Mouse (Mus musculus) hematopoietic stem cell, adult 5-6 weeks (primary cell): ENCODE measurements around the gene Sema6c. TPM values are rescaled to one million over a fixed set of nuclear protein-coding genes. Genes with fewer than 3 reads are reported as not detected.
A peak's percentile ranks its signal among the peaks of the same experiment; 100 is the strongest.
"Not testable (repeated sequence)": the region's sequence is repeated elsewhere in the genome, so short reads cannot be mapped to it uniquely, and the experiment has no call there.

Experiments used
- ATAC-seq, 2 experiments: fragments of 125-278 bp in 1 of 2; replicated peaks in 1 of 2; 2 replicates each; pipeline ENCODE4 v1.8.0; 2016 to 2017; ENCODE audit warnings: inconsistent platforms in 2 of 2, mild to moderate bottlenecking in 2 of 2, moderate number of reproducible peaks in 2 of 2, low read depth in 1 of 2, moderate TSS enrichment in 1 of 2; ENCODE audit not compliant: low FRiP score in 2 of 2, poor library complexity in 2 of 2, severe bottlenecking in 2 of 2, insufficient read depth in 1 of 2, low TSS enrichment in 1 of 2
- total RNA-seq: library from RNA; stranded (forward); fragments of 172-1452, 232-1000 nt; gene quantifications from 2 replicates; pipeline ENCODE4 v1.2.3, GENCODE M21; 2017

The Sema6c gene
- total RNA-seq, 1 experiment from 2014 or later = 1.3 TPM

DNA sequence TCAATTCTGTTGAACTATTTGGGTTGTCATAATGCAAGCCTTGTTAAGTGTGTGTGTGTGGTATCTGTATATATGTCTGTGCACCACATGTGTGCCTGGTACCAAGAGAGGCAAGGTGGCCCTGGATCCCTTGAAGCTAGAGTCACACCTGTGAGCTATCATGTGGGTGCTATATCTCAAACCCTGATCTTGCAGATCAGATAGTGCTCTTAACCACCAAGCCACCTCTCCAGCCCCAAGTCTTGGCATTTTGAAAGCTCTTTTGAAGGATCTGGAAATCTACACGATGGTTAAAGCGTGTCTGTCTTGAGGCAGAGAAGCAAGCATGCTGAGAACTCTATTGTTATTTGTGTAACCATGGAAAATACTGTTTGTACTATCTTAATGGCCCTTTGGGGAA, 50.3 kb downstream of the Sema6c start:
- ATAC-seq = no peak

DNA sequence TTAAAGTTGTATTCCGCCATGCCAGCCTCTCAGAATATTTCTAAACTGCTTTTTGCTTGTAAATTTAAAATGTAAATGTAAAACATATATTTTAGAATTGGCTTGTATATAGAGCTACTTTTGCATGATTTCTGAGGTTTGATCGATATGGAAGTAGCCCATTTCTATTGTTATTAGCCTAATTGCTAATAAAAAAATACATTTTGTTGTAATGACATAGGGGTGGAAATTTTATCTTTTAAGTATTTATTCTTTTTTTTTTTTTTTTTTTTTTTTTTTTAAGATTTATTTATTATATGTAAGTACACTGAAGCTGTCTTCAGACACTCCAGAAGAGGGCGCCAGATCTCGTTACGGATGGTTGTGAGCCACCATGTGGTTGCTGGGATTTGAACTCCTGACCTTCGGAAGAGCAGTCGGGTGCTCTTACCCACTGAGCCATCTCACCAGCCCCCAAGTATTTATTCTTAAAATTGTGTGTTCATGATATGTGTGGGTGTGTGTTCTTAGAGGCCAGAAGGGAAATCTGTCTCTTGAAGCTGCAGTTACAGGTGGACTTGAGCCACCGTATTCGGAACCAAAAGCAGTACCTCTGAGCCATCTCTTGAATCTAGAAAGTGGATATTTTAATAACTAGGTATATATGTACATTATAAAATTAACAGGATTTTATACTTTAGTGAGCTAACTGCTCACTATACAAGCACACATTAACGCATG, 52.8 kb downstream of the Sema6c start:
- not testable (repeated sequence) for ATAC-seq

DNA sequence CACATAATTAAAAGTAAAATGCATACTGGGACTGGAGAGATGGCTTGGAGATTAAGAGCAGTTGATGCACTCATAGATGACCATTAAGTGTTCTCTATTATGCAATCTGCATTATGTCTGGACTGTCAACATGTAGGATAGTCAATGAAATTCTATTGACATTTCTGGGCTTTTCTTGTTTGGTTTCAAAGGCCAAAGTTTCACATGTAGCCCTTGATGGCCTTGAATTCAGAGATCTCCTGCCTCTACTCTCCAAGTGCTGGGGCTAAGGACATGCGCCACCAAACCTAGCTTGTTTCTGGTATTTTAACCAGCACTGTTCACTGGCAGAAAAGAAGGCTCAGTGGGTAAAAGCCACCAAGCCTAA, 53.3 kb downstream of the Sema6c start:
- ATAC-seq = no peak

DNA sequence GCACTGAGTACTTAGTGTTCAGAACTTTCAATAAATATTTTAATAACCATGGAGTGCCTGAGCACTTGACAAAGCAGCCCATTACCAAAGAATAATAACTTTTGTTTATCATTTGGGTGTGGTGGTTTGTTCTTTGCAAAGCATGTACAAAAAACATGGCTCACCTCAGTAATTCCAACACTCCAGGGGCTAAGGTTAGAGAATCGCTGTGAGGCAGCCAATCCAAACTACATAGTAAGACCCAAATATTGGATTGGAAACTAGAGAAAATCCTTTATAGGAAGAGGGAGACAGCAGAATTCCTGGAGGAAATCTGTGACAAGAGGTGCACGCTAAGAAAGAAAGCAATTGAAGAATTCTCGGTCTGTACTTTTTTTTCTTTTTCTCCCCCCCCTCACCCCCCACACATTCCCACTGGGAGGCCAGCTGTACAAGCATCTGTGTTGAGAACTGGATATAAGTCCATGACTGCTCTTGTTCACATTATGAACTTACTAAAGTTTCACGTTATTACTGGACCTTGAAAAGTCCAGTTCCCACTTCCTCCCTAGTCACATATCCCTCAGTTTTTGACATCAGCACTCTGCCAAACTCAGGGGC, 56.5 kb downstream of the Sema6c start:
- ATAC-seq = no peak

DNA sequence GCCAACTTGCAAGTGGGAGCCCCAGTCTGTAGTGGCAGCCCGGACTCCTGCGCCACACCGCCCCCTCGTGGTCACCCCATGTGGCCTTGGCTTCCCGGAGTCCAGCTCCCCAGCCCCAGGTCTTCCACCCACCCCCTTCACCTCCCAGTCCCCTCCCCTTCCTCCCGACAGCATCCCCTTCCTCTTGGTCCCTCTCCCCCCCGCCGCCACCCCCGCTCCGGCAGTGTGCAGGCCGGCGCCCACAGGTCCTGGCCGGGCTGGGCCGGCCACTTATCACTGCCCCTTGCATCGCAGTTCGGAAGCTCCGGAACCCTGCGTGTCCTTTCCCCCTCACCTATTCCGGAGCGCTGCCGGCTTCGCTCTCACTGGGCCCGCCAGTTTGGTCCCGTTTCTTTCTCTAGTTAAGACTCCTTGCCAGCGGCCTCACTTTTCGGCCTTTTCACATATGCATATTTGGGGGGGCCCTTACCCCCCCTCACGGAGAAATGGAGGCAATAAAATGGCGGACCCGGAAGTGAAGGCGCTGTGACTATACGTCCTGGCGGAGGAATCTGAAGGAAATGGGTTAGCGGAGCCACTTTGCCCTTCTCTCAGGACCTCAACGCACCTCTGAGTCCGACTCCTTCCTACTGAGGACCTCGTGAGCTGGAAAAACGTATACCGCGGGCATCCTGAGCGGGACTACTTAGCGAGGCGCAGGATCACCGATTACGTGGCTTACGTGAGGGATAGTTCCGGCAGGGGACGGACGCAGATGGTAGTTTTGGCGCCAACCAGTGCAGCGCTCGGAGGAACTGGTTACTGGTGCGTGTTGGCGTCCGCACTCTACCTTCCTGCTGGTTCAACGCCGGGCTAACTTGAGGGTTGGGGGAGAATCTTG, 57.2 kb downstream of the Sema6c start, which contains the start of gene Gabpb2:
Gabpb2 (minus strand) TSS at position 662 of the 880 bp plus-strand sequence.
- ATAC-seq = peak; percentile 82 to 92

DNA sequence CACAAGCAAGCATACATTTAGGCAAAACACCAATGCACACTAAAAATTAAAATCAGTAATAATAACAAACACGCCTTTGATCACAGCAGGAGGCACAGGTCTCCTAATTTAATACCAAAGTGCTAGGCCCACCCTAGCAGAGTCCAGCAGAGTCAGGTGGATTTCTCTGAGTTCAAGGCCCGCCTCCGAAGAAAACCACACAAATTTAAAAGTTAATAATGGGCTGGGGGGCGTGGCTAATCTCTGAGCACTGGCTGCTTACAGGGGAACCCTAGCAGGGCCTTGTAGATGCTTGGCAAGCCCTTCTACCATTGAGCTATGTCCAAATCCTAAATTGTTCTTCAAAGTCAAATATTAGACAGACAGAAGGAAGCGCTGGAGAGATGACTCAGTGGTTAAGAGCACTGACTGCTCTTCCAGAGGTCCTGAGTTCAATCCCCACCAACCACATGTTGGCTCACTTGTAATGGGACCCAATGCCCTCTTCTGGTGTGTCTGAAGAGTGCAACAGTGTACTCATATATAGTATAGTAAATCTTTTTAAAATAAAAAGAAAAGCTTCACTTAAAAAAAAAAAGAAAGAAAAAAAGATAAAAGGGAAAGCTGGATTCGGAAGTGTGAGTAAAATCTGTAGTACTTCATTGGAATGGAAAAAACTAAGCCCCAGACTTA, 58.3 kb downstream of the Sema6c start:
- ATAC-seq = no peak

DNA sequence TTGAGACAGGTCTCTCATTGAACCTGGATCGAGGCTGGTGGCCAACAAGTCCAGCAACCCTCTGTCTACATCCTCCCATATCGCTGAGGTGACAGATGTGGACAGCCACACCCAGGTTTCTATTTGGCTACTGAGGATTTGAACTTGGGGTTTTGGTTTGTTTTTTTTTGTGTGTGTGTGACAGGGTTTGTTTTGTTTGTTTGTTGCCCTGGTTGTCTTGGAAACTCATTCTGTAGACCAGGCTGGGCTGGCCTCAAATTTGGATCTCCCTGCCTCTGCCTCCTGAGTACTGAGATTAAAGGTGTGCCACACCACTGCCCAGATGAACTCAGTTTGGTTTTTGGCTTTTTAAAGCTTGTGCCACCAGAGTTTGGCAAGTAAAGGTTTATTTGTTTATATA, 62.8 kb downstream of the Sema6c start:
- ATAC-seq = no peak

Other genes starting within 250 kb of the Sema6c start
- 40.0 and 49.6 TPM in 2 replicates for gene Selenbp1, start 227.4 kb upstream of the Sema6c start, total RNA-seq
- gene Rfx5, start 206.4 kb upstream of the Sema6c start, total RNA-seq = 28.1 and 39.0 TPM in 2 replicates
- 28.3 and 34.2 TPM in 2 replicates for gene Pi4kb, start 185.7 kb upstream of the Sema6c start, total RNA-seq
- 26.6 and 29.0 TPM in 2 replicates for gene Zfp687, start 145.0 kb upstream of the Sema6c start, total RNA-seq
- gene Psmd4, start 117.8 kb upstream of the Sema6c start, total RNA-seq = 164 and 233 TPM in 2 replicates
- 20.9 and 23.1 TPM in 2 replicates for gene Pip5k1a, start 53.5 kb upstream of the Sema6c start, total RNA-seq
- 63.2 and 229 TPM in 2 replicates for gene Vps72, start 49.4 kb upstream of the Sema6c start, total RNA-seq
- 0.63 TPM in 1 of 2 replicates, not detected in the other for gene Tmod4, start 36.0 kb upstream of the Sema6c start, total RNA-seq
- 96.4 and 116 TPM in 2 replicates for gene Scnm1, start 26.4 kb upstream of the Sema6c start, total RNA-seq
- gene Lysmd1, start 26.4 kb upstream of the Sema6c start, total RNA-seq = 8.6 and 10.4 TPM in 2 replicates
- gene Tnfaip8l2, start 18.1 kb upstream of the Sema6c start, total RNA-seq = 15.2 and 16.3 TPM in 2 replicates
- gene Gabpb2, start 57.5 kb downstream of the Sema6c start, total RNA-seq = 51.7 and 52.8 TPM in 2 replicates
- 60.3 and 67.5 TPM in 2 replicates for gene Cdc42se1, start 68.3 kb downstream of the Sema6c start, total RNA-seq
- gene Mllt11, start 71.7 kb downstream of the Sema6c start, total RNA-seq = 8.2 and 13.0 TPM in 2 replicates
- gene Gm128, start 81.1 kb downstream of the Sema6c start, total RNA-seq = 1.6 and 2.3 TPM in 2 replicates
- not detected in 2 replicates for gene Bnipl, start 90.7 kb downstream of the Sema6c start, total RNA-seq
- gene Mindy1, start 120.9 kb downstream of the Sema6c start, total RNA-seq = 42.4 and 45.4 TPM in 2 replicates
- gene Prune1, start 121.6 kb downstream of the Sema6c start, total RNA-seq = 9.8 and 11.7 TPM in 2 replicates
- 8.0 and 9.9 TPM in 2 replicates for gene Anxa9, start 146.7 kb downstream of the Sema6c start, total RNA-seq
- 103 and 119 TPM in 2 replicates for gene Cers2, start 154.3 kb downstream of the Sema6c start, total RNA-seq
- gene Setdb1, start 196.7 kb downstream of the Sema6c start, total RNA-seq = 37.0 and 46.7 TPM in 2 replicates
- not detected in 2 replicates for gene 4930558C23Rik, start 242.4 kb downstream of the Sema6c start, total RNA-seq